Mouse (Mus musculus) midbrain, embryonic 11.5 days (tissue): ENCODE measurements around the gene Tomm20. TPM values are rescaled to one million over a fixed set of nuclear protein-coding genes. Genes with fewer than 3 reads are reported as not detected.
A peak's percentile ranks its signal among the peaks of the same experiment; 100 is the strongest.

Source experiments
- ATAC-seq: fragments of 200-750 bp; cut with Nextera tagmentation; 2 replicates; pipeline ENCODE4 v1.8.0; 2017; ENCODE audit warnings: moderate TSS enrichment, moderate library complexity; ENCODE audit not compliant: low FRiP score
- DNase-seq: peaks from one replicate; pipeline ENCODE4 v3.0.0; 2015; ENCODE audit warnings: low spot score; ENCODE audit errors: missing footprints
- H3K27ac ChIP-seq: fragments of 300-500 bp; sonication (generic); 2 replicates; pipeline ENCODE4 v1.5.1; 2014; ENCODE audit warnings: low read depth, low read length
- H3K27me3 ChIP-seq: fragments of 300-500 bp; sonication (generic); 2 replicates; pipeline ENCODE4 v1.6.1; 2014; ENCODE audit warnings: mild to moderate bottlenecking, low read length, moderate library complexity, mixed read lengths; ENCODE audit not compliant: control insufficient read depth, insufficient read depth
- H3K36me3 ChIP-seq: fragments of 300-500 bp; sonication (generic); 2 replicates; pipeline ENCODE4 v1.6.1; 2014; ENCODE audit warnings: mild to moderate bottlenecking, low read length, moderate library complexity, mixed read lengths; ENCODE audit not compliant: control insufficient read depth, insufficient read depth
- H3K4me1 ChIP-seq: fragments of 300-500 bp; sonication (generic); 2 replicates; pipeline ENCODE4 v1.6.1; 2014; ENCODE audit warnings: low read length; ENCODE audit not compliant: control insufficient read depth, insufficient read depth
- H3K4me2 ChIP-seq: fragments of 300-500 bp; sonication (generic); 2 replicates; pipeline ENCODE4 v1.6.1; 2014; ENCODE audit warnings: mild to moderate bottlenecking, moderate library complexity
- H3K4me3 ChIP-seq: fragments of 300-500 bp; sonication (generic); 2 replicates; pipeline ENCODE4 v1.5.1; 2014; ENCODE audit warnings: low read depth, low read length
- H3K9ac ChIP-seq: fragments of 300-500 bp; sonication (generic); 2 replicates; pipeline ENCODE4 v1.6.1; 2014; ENCODE audit warnings: low read length
- H3K9me3 ChIP-seq: fragments of 300-500 bp; sonication (generic); 2 replicates; pipeline ENCODE4 v1.6.1; 2016; ENCODE audit warnings: low read length; ENCODE audit not compliant: control insufficient read depth
- WGBS: fragments of 180-500 bp; shearing (Covaris S2); extraction: QIAGEN DNeasy Blood & Tissue Kit; methylation state at CpG from one replicate; pipeline ENCODE4 v1.1.7; 2014; 5-methylcytosine and 5-hydroxymethylcytosine counted together
- polyA plus RNA-seq: library from polyadenylated mRNA; unstranded; fragments of >200 nt; fragmentation: Nextera tagmentation; extraction: Ambion mirVana; gene quantifications from 2 replicates; pipeline ENCODE4 v1.2.1, GENCODE M21; 2014

Gene Tomm20
- polyA plus RNA-seq, 1 experiment from 2014 or later, result 240 TPM

DNA sequence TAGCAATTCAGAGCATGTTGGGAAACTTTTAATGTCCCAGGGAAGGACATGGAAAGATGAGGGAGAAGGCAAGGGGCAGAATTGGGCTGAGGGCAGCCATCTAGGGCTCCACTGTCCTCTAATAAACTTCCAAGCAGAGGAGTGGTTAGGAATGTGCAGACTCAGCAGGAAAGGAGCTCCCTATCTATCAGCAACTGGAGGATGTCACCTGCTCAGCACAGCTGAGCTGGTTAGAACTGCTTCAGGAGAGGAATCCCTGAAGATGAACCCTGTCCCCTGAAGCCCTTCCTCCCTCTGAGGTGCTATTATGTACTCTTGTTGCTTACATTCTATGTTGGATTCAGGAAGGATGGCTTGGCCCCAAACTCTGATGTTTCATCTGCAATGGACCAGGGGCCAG, 17.6 kb downstream of the Tomm20 start:
- ATAC-seq (no peak), DNase-seq (no peak)
- peaks cover 3% of the 10 kb centered on the region; the same call in 1 of the 2 replicates for H3K36me3 ChIP-seq
- H3K4me1 ChIP-seq, result no peaks in the 10 kb centered on the region
- no peak overlapping the region for H3K9ac ChIP-seq
- H3K27ac ChIP-seq, result no peak overlapping the region
- no peak overlapping the region for H3K4me3 ChIP-seq
- no peaks in the 10 kb centered on the region for H3K27me3 ChIP-seq
- H3K9me3 ChIP-seq, result no peaks in the 10 kb centered on the region
- H3K4me2 ChIP-seq, result no peak overlapping the region

DNA sequence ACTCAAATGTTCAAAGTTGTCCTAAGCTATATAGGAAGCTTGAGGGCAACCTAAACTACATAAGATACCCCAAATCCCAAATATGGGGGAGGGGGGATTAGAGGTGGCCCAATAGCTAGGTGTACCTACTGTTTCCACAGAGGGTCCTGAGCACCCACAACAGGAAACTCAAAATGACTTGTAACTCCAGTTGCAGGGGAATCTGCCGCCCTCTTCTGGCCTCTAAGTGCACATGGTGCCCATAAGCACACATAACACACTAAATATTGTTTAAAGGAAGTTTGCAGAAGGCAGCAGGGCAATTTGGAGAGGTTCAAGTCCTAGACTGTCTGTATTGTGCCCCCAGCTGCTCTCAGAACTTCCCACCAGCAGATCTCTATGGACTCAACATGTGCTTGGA, 18.6 kb downstream of the Tomm20 start:
- 38% methylated on average over 1 of the region's 1 CpGs for WGBS
- Histone ChIP-seq H3K4me3 (no peak overlapping the region), H3K36me3 (0 out of 2 replicates have a peak, but pooled peaks cover 3% of the 10 kb centered on the region)

DNA sequence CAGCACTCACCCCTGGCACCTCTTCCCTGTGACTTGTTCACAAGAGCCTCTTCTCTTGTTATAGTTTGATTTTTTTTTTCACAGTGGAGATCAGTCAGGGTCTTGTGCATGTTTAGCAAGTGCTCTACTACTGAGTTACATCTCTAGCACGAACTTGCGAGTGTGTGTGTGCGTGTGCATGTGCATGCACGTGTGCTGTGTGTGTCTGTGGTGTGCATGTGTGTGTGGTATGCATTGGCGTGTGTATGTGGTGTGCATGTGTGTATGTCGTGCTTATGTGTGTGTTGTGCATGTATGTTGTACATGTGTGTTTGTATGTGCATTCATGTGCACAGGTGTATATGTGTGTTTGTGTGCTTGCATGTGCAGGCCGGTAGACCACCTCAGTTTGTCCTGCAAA, 22.7 kb downstream of the Tomm20 start:
- no peak for ATAC-seq
- Histone ChIP-seq H3K36me3 (0 out of 2 replicates have a peak, but pooled peaks cover 3% of the 10 kb centered on the region), H3K27me3 (no peaks in the 10 kb centered on the region), H3K9me3 (no peaks in the 10 kb centered on the region), H3K4me1 (no peaks in the 10 kb centered on the region), H3K9ac (no peak overlapping the region), H3K4me2 (no peak overlapping the region), H3K27ac (no peak overlapping the region), H3K4me3 (no peak overlapping the region)
- 92% methylated on average over 7 of the region's 7 CpGs for WGBS
- DNase-seq, result peak; percentile 60

More for the DNA sequence above, 18.6 kb downstream of the Tomm20 start:
- ATAC-seq, result no peak
- Histone ChIP-seq H3K4me1 (no peaks in the 10 kb centered on the region), H3K27ac (no peak overlapping the region), H3K9ac (no peak overlapping the region), H3K4me2 (no peak overlapping the region), H3K27me3 (no peaks in the 10 kb centered on the region), H3K9me3 (no peaks in the 10 kb centered on the region)
- DNase-seq, result no peak

DNA sequence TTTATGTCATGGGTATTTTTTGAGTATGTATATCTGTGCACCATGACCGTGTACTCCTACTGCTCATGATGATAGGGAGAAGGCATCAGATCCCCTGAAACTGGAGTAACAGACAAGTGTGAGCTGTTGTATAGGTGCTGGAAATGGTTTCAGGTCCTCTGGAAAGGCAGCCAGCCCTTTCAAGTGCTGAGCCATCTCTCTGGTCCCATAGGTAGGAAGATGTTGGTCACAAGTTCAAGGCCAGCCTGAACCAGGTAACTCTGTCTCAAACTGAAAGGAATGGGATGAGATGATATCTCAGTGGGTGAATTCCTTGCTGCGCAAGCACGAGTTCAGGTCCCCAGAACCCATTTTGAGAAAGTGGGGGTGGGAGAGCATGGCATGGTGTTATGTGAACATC, 24.2 kb downstream of the Tomm20 start:
- no peaks in the 10 kb centered on the region for H3K9me3 ChIP-seq
- DNase-seq, result peak; percentile 72

DNA sequence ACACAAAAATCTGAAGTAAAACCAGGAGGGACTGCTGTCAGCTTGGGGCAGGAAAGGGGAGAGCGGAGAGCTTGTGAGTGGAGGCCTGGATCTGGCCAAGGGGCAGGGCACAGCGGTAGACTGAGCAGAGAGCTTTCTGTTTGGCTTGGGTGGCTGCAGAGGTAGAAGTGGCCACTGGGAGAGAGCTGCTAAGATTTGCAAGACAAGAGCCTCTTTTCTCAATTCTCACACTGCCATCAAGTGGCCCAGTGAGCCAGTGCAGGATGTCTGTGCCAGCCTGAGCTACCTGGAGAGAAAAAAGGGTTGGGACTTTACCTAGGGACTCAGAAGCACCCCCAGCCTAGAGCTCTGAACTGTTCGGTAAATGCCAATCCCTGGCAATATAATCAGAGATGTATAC, 24.8 kb downstream of the Tomm20 start:
- 22% methylated on average over 3 of the region's 3 CpGs for WGBS
- H3K4me1 ChIP-seq, result no peaks in the 10 kb centered on the region
- no peaks in the 10 kb centered on the region for H3K9me3 ChIP-seq
- ATAC-seq (peak; percentile 82), DNase-seq (peak; percentile 92)
- H3K36me3 ChIP-seq, result 0 out of 2 replicates have a peak, but pooled peaks cover 3% of the 10 kb centered on the region
- H3K4me3 ChIP-seq, result no peak overlapping the region
- no peak overlapping the region for H3K4me2 ChIP-seq
- H3K27ac ChIP-seq, result no peak overlapping the region
- no peaks in the 10 kb centered on the region for H3K27me3 ChIP-seq
- H3K9ac ChIP-seq, result no peak overlapping the region

More for the DNA sequence above, 24.2 kb downstream of the Tomm20 start:
- 93% methylated on average over 3 of the region's 3 CpGs for WGBS
- Histone ChIP-seq H3K36me3 (0 out of 2 replicates have a peak, but pooled peaks cover 3% of the 10 kb centered on the region), H3K9ac (no peak overlapping the region), H3K4me1 (no peaks in the 10 kb centered on the region), H3K4me3 (no peak overlapping the region), H3K27me3 (no peaks in the 10 kb centered on the region), H3K4me2 (no peak overlapping the region), H3K27ac (no peak overlapping the region)
- no peak for ATAC-seq

DNA sequence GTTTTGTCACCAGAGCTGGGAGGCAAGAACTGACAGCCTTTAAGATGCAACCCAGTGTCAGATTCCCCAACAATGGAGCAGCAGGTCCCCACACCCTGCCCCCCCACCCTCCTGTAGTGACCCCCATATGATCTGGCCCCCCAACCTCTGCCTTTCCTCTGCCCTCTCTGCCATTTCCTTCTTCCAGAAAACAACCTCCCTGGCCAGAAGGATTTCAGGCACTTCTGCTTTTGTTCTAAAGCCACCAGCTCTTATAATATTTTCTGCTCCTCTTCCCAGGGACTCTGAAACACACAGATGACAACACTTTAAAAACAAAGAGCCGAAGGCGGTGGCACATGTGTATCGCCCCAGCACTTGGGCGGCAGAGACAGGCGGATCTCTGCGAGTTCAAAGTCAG, 25.3 kb downstream of the Tomm20 start:
- 87% methylated on average over 6 of the region's 6 CpGs for WGBS
- Histone ChIP-seq H3K36me3 (0 out of 2 replicates have a peak, but pooled peaks cover under 1% of the 10 kb centered on the region), H3K9ac (no peak overlapping the region), H3K4me3 (no peak overlapping the region), H3K27me3 (no peaks in the 10 kb centered on the region), H3K4me1 (no peaks in the 10 kb centered on the region), H3K9me3 (no peaks in the 10 kb centered on the region), H3K27ac (no peak overlapping the region), H3K4me2 (no peak overlapping the region)
- peak; percentile 23; the same call in 1 of the 2 replicates for ATAC-seq
- DNase-seq, result no peak

DNA sequence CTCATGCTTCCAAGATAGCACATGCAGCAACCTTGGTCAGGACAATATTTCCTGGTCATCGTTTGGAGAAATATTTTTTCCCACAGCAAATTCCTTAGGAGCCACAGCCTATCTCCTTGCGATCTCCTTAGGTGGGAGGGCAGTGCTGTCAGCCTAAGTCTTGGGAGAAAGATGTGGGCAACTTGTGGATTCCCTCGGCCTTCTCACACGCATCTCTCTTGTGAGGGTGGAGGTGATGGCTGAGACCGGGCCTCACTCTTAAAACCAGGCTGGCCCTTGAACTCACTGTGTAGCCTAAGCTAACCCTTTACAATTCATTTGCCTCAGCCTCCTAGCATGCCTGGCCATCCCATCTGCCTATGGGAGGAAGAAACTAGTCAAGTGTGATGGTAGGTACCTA, 25.9 kb downstream of the Tomm20 start:
- Histone ChIP-seq H3K27ac (no peak overlapping the region), H3K27me3 (no peaks in the 10 kb centered on the region), H3K4me2 (no peak overlapping the region), H3K9me3 (no peaks in the 10 kb centered on the region), H3K36me3 (no peaks in the 10 kb centered on the region), H3K4me3 (no peak overlapping the region), H3K9ac (no peak overlapping the region), H3K4me1 (no peaks in the 10 kb centered on the region; the same call in 1 of the 2 replicates)
- 93% methylated on average over 5 of the region's 5 CpGs for WGBS
- DNase-seq (no peak), ATAC-seq (no peak)

DNA sequence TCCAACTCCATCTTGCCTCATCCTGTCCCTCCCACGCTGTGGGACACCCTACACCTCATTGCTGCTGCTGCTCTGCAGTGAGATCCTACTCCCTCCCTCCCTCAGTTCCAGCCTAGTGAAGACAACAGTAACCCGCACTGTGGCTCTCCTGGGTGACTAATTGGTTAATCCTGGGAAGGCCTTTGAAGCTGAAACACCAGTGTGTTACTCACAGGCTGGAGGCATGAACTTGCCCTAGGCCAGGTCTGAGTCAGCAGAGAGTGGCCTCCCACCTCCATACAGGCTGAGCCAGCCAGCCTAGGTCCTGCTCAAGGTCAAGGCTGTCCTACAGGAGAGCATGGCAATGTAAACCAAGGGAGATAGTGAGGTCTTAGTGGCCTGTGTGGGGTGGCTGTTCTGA, 26.4 kb downstream of the Tomm20 start:
- no peaks in the 10 kb centered on the region for H3K27me3 ChIP-seq
- no peak overlapping the region for H3K9ac ChIP-seq
- no peaks in the 10 kb centered on the region for H3K36me3 ChIP-seq
- no peaks in the 10 kb centered on the region; the same call in 1 of the 2 replicates for H3K4me1 ChIP-seq
- 54% methylated on average over 2 of the region's 2 CpGs for WGBS
- H3K4me3 ChIP-seq, result no peak overlapping the region
- no peak for DNase-seq
- ATAC-seq, result no peak
- H3K9me3 ChIP-seq, result no peaks in the 10 kb centered on the region
- no peak overlapping the region for H3K4me2 ChIP-seq
- H3K27ac ChIP-seq, result no peak overlapping the region

DNA sequence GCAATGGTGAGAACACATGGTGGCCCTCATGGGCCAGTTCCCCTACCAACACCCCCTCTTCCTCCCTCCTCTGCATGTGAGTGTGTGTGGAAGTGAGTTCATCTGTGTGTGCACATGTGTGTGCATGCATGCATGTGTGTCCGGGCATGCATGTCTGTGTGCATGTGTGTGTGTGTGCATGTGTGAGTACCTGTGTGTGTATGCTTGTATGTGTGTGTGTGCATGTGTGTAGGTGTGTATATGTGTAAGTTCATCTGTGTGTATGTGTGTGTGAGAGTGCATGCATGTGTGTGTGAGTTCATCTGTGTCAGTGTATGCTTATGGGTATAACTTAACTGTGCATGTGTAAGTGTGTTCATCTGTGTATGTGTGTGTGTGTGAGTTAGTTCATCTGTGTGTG, 27.3 kb downstream of the Tomm20 start:
- H3K4me2 ChIP-seq, result no peak overlapping the region
- H3K36me3 ChIP-seq, result no peaks in the 10 kb centered on the region
- H3K27ac ChIP-seq, result no peak overlapping the region
- WGBS, result 90% methylated on average over 1 of the region's 1 CpGs
- ATAC-seq (no peak), DNase-seq (no peak)
- H3K4me3 ChIP-seq, result no peak overlapping the region
- no peaks in the 10 kb centered on the region for H3K9me3 ChIP-seq
- H3K27me3 ChIP-seq, result no peaks in the 10 kb centered on the region
- H3K9ac ChIP-seq, result no peak overlapping the region
- no peaks in the 10 kb centered on the region; the same call in 1 of the 2 replicates for H3K4me1 ChIP-seq
